ENCODE assay signal across 8 mouse cellular contexts in the genomic region with DNA sequence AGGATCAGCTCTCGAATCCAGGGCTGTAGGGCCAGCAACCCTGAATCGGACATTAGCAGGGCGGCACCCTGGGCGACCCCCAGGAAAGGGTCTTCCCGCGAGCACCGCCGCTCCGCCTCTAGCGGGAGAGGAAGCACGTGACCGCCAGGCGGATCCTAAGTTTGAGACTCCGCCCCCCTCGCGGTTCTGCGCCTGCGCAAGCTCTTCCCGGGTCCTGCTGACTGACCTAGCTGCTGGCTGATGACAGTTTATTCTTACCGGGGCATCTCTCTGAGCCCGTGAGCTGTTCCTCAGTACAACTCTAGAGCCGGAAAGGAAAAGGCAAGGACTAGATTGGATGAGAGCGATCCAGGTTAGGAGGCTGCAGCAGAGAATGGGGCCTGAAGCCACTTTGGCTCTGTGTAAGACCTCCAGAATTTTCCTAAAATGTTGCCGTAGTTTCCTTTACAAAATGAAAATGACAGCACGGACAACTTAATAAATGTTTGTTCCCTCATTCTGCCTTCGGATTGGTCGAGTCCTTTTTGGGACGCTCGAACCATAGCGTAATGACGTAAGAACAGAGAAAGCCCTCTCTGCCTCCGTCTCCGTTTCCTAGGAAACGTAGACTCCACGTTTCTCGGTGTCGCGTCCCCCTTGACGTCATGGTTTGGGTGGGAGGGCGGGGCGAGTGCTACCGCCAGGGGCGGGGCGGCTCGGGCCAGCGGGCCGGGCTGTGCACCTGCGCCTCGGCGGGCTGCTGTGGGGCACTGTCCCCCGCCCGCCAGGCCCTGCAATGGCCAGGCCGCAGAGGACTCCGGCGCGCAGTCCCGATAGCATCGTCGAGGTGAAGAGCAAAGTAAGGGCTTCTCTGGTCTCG. TPM values are rescaled to one million over a fixed set of nuclear protein-coding genes. Genes with fewer than 3 reads are reported as not detected.
DNase-seq lines count a peak whose midpoint lies in the region; ATAC-seq lines count a peak whose summit lies in the region.

TSS of gene Acd (minus strand) at position 137 of the 859 bp plus-strand sequence.
TSS of gene Pard6a (plus strand) at position 183 of the 859 bp plus-strand sequence.

- DNase-seq in adipocyte (ENCODE audit: low spot score), result peak; percentile 94
- peak; percentile 98 for DNase-seq in embryo, embryonic 10 days (ENCODE audit: low spot score)
- DNase-seq in gastrocnemius, postnatal 14 days, result peak; percentile 95
- peak; percentile 93 to 95 for DNase-seq in left cerebral cortex, postnatal 10 days (ENCODE audit: extremely low spot score in 1 of 2, low spot score in 2 of 2)
- DNase-seq in right cerebral cortex, postnatal 25 days, result peak; percentile 92
- peak; percentile 91 to 96 for DNase-seq in urinary bladder, postnatal 4 days (ENCODE audit: low spot score in 2 of 2)

- peak; percentile 84 for ATAC-seq in inflammation-experienced regulatory T-cells, adult 6 months
- peak; percentile 72 for ATAC-seq in megakaryocyte-erythroid progenitor cell, adult 5-6 weeks (replicated peaks; ENCODE audit: low FRiP score, low TSS enrichment, poor library complexity, severe bottlenecking)

- intact Hi-C loops in gastrocnemius, postnatal 14 days (cut with DNase I; ENCODE audit: low total_unique reads), result no loop called here
- intact Hi-C loops in left cerebral cortex, postnatal 10 days (cut with DNase I), result no loop called here

RNA-seq across cellular contexts. Expression of gene Acd, which starts in this region (rescaled TPM):
- total RNA-seq in gastrocnemius, postnatal 14 days (2021), result 10 to 100 TPM in 1 of 2 experiments, 1 to 10 TPM in 1; 9.2 to 10.3 TPM
- polyA plus RNA-seq in inflammation-experienced regulatory T-cells, adult 6 months (2017; shearing (Covaris generic)), result 10 to 100 TPM; 53.2 to 71.2 (median 54.5) TPM
- total RNA-seq in left cerebral cortex, postnatal 10 days (2021), result 10 to 100 TPM; 49.3 to 51.0 TPM
- 60.3 and 83.6 TPM in 2 replicates for total RNA-seq in megakaryocyte-erythroid progenitor cell, adult 5-6 weeks (2014; fragmentation: Nextera tagmentation)
- 20.6 and 46.8 TPM in 2 replicates for total RNA-seq in megakaryocyte-erythroid progenitor cell, adult 5-6 weeks (2017)

RNA-seq across cellular contexts. Expression of gene Pard6a, which starts in this region (rescaled TPM):
- 1 to 10 TPM; 5.2 to 7.0 TPM for total RNA-seq in gastrocnemius, postnatal 14 days (2021)
- polyA plus RNA-seq in inflammation-experienced regulatory T-cells, adult 6 months (2017; shearing (Covaris generic)), result 10 to 100 TPM in 1 of 3 experiments, 1 to 10 TPM in 2; 7.2 to 11.0 (median 9.0) TPM
- 10 to 100 TPM; 40.7 to 44.1 TPM for total RNA-seq in left cerebral cortex, postnatal 10 days (2021)
- total RNA-seq in megakaryocyte-erythroid progenitor cell, adult 5-6 weeks (2014; fragmentation: Nextera tagmentation), result 9.1 and 16.5 TPM in 2 replicates
- 2.6 and 13.0 TPM in 2 replicates for total RNA-seq in megakaryocyte-erythroid progenitor cell, adult 5-6 weeks (2017)

Comparison
In these comparisons a context has a peak if more than half of its experiments do, and no peak if none do; other contexts are left out.
1. Peak in every context shown above with its lines: DNase-seq and ATAC-seq.